Mouse (Mus musculus) hindbrain, embryonic 10.5 days (tissue): ENCODE results near the gene Lbh. TPM values are rescaled to one million over a fixed set of nuclear protein-coding genes. Genes with fewer than 3 reads are reported as not detected.

Experiments used
- DNase-seq: peaks from one replicate; pipeline ENCODE4 v3.0.0-alpha.2; 2017; ENCODE audit warnings: low spot score
- H3K27ac ChIP-seq: fragments of 300-500 bp; sonication (generic); 2 replicates; pipeline ENCODE4 v1.5.1; 2016; ENCODE audit warnings: mild to moderate bottlenecking, moderate library complexity
- H3K27me3 ChIP-seq: fragments of 300-500 bp; sonication (generic); 2 replicates; pipeline ENCODE4 v1.6.1; 2016; ENCODE audit warnings: mild to moderate bottlenecking; ENCODE audit not compliant: poor library complexity, insufficient read depth, severe bottlenecking
- H3K36me3 ChIP-seq: fragments of 300-500 bp; sonication (generic); 2 replicates; pipeline ENCODE4 v1.6.1; 2016; ENCODE audit warnings: mild to moderate bottlenecking, moderate library complexity
- H3K4me1 ChIP-seq: fragments of 300-500 bp; sonication (generic); replicated peaks from 2 replicates; pipeline ENCODE4 v1.6.1; 2016; ENCODE audit warnings: mild to moderate bottlenecking
- H3K4me3 ChIP-seq: fragments of 300-500 bp; sonication (generic); 2 replicates; pipeline ENCODE4 v1.5.1; 2016; ENCODE audit warnings: mild to moderate bottlenecking, moderate library complexity
- H3K9me3 ChIP-seq: fragments of 300-500 bp; sonication (generic); 2 replicates; pipeline ENCODE4 v1.6.1; 2016; ENCODE audit warnings: mild to moderate bottlenecking, moderate library complexity
- WGBS: fragments of 180-500 bp; shearing (Covaris S2); methylation state at CpG from one replicate; pipeline ENCODE4 v1.1.7; 2016; 5-methylcytosine and 5-hydroxymethylcytosine counted together
- polyA plus RNA-seq: library from polyadenylated mRNA; unstranded; fragments of >200 nt; fragmentation: Nextera tagmentation; extraction: Ambion mirVana; gene quantifications from 2 replicates; pipeline ENCODE4 v1.2.1, GENCODE M21; 2016

Lbh gene
- polyA plus RNA-seq, 1 experiment from 2014 or later: 2.6 TPM

DNA sequence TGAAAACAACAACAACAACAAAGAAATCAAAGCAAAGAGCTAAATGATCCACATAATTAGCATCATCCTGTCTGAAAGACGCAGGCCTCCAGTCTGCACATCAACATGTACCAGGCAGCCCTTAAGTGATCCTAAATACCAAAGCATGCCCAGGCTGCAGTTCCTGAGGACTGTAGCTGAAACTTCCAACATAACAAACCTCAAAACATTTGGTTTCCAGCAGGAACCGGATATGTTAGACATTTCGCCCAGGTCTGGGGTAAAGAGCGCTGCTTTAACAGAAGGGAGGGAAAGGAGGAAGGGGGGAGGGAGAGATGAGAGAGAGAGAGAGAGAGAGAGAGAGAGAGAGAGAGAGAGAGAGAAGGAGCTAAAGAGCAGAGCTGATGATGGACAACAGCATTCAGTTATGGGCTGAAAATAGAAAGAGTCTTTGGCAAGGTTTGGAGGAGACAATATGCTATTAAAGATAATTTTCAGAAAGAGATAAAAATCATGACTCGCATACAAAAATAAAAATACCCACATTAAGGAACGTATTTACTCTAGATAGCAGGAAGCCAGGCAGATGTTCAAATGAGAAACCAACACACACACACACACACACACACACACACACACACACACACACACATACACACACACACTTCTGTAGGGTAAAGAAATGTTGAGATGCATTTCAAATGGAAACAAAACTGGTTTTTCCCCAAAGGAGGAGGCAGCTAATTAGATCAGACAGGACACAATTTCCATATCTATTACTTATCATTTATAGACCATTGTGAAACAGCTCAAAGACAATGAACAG is 49.5 kb downstream of the Lbh start:
- no peaks in the 10 kb centered on the region for H3K9me3 ChIP-seq
- no peak for DNase-seq
- no peaks in the 10 kb centered on the region for H3K36me3 ChIP-seq
- peaks cover 13% of the 10 kb centered on the region; the same call in 1 of the 2 replicates for H3K4me1 ChIP-seq
- H3K4me3 ChIP-seq: no peak overlapping the region
- H3K27ac ChIP-seq: no peak overlapping the region
- 75% methylated on average over 6 of the region's 6 CpGs for WGBS
- no peaks in the 10 kb centered on the region for H3K27me3 ChIP-seq

DNA sequence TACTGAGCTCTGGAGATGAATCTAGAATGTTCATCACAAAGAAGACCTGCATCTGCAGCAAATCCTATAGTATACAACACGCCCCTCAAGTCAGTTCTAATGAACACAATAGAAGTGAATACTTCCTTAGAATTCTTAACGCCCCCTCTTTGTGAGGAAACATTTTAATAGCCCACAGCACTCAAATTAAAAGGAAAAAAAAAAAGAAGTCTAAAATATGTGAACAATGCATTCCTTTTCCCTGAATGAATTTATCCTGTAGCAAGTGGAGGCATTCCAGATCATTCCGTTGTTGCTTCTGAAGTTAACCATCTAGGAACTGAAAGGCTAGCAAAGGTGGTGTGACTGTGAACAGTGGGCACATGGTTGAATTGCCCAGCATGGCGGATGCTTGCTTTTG is 50.6 kb downstream of the Lbh start:
- no peaks in the 10 kb centered on the region for H3K36me3 ChIP-seq
- WGBS: 78% methylated on average over 4 of the region's 4 CpGs

DNA sequence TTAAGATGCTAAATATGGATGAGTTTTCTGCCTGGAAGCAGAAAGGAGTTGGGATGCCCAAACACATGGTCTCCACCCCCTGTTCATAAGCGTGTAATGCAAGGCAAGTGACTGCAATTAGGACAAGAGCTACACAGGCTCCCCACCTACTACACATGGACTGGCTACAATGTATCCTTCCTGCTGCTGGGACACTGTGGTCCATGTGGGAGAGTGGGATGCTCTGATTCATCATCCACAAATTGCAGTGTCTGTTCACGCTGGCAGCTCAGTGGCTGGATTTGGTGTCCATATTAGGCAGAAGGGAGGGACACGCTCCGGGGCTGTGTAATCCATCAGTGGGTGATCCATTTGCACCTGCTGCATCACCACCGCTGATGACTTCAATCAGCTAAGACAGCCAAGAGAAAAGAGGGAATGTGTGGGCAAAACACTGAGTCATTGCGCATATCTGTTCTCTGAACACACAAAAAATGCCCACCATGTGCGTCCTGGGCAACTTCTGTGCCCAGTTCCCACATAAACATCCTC is 52.6 kb downstream of the Lbh start:
- WGBS: 86% methylated on average over 7 of the region's 7 CpGs
- Histone ChIP-seq H3K27ac (no peak overlapping the region), H3K36me3 (no peaks in the 10 kb centered on the region), H3K27me3 (no peaks in the 10 kb centered on the region), H3K4me3 (no peak overlapping the region), H3K4me1 (0 out of 2 replicates have a peak, but pooled peaks cover 8% of the 10 kb centered on the region), H3K9me3 (no peaks in the 10 kb centered on the region)
- no peak for DNase-seq

More for the DNA sequence above, 50.6 kb downstream of the Lbh start:
- Histone ChIP-seq H3K27me3 (no peaks in the 10 kb centered on the region), H3K9me3 (no peaks in the 10 kb centered on the region), H3K4me3 (no peak overlapping the region), H3K27ac (no peak overlapping the region), H3K4me1 (peaks cover 13% of the 10 kb centered on the region; the same call in 1 of the 2 replicates)
- no peak for DNase-seq

DNA sequence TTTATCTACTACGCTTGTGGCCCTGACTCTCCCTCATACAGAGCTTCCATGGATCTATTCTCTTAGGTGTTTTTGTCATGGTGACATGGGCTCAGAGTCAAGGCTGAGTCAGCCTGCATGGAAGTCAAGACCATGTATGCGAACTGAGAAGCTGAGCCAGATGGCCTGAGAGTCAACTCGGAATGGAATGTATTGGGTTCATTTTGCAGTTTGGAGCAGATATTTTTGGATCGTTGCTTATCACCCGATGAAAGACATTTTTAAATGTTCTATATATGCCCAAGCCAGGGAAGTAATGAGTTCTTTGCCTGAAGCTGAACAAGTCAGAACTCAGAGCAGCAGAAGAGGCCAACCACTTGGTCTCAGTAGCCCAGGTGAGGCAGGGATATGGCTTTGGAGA is 54.9 kb downstream of the Lbh start:
- H3K36me3 ChIP-seq: no peaks in the 10 kb centered on the region
- no peaks in the 10 kb centered on the region for H3K4me1 ChIP-seq
- no peak for DNase-seq
- no peak overlapping the region for H3K4me3 ChIP-seq
- H3K27me3 ChIP-seq: no peaks in the 10 kb centered on the region
- H3K27ac ChIP-seq: no peak overlapping the region
- H3K9me3 ChIP-seq: no peaks in the 10 kb centered on the region
- WGBS: 95% methylated on average over 5 of the region's 5 CpGs

DNA sequence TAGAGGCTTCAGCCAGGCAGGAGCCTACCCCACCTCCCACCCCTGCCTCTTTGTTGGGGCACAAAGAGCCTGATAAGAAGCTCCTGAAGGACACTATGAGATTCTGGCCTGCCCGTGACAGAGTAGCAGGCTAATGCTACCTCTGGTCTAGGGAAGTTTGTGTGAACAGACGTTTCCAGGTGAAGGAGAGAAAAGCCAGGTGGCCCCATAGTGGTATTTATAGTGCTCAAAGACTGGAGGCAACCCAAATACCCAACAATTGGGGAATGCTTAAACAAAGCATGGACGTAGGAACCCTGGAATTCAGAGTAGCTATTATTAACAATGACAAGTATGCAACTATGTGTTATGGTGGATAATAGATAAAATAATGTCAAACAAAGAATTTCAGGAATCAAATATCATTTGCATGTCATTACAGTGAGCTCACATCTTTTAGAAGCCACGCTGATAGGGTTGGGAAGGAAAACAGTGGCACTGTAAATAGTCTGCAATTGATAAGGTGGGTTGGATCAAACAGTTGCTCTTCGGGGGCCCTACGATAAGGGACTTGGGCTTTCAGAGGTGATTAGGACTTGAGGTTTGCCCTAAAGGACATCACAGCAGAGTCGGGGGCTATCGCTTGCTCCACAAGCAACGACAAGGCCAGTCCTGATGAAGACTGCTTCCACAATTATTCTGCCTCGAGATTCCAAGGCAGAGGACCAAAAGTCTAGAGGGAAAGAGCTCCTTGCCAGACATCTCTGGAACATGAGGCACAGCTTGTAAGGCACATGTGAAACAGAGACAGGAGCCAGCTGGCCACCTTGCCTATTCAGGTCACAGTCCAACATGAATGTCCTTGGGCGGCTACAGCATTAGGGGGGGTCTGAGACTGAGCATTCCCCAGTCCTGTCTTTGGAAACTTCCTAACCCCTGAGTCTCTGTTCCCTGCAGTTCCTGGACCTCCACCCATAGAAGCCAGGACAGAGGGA is 58.4 kb downstream of the Lbh start:
- Histone ChIP-seq H3K36me3 (no peaks in the 10 kb centered on the region), H3K9me3 (no peaks in the 10 kb centered on the region), H3K27ac (no peak overlapping the region), H3K4me1 (no peaks in the 10 kb centered on the region), H3K4me3 (no peak overlapping the region), H3K27me3 (no peaks in the 10 kb centered on the region)
- DNase-seq: no peak
- 87% methylated on average over 11 of the region's 11 CpGs for WGBS

DNA sequence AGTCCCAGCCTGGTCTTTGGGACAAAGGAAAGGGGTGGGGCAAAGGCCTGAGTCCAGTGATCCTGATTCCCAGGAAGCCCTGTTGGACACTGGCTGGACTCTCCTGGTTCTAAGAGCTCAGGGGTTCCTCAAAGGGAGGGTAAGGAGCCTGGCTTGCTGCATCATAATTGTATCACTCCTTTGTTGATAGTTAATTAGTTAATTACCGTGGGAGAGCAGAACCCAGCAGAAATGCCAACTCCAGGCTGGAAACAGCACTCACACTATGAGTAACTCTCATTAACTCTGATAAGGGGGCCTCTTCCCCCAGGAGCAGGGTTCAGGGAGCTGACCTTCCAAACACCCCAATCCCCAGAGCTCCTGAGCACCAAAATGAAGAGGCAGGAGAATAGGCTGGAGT is 59.5 kb downstream of the Lbh start:
- H3K4me3 ChIP-seq: no peak overlapping the region
- 89% methylated on average over 1 of the region's 1 CpGs for WGBS
- DNase-seq: no peak
- no peaks in the 10 kb centered on the region for H3K9me3 ChIP-seq
- H3K4me1 ChIP-seq: no peaks in the 10 kb centered on the region
- H3K36me3 ChIP-seq: no peaks in the 10 kb centered on the region
- no peak overlapping the region for H3K27ac ChIP-seq
- H3K27me3 ChIP-seq: no peaks in the 10 kb centered on the region

DNA sequence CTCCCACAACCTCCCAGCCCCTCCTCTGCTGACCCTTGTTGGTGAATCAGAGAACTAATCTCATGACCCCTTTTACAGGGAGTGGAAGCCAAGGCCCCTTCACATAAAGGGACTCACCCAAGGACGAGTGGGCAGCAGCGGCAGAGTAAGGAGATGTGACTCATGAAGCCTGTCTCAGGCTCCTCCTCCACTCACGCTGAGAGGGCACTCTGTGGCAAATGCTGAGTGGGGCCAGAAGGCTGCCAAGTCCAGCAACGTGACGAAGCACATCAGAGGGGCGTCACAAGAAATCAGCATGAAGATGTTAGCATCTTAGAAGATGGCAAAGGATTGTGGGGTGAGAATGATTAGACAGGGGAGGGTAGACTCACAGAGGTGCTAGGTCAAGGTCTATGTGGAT is 64.1 kb downstream of the Lbh start:
- DNase-seq: no peak
- H3K9me3 ChIP-seq: no peaks in the 10 kb centered on the region
- H3K4me3 ChIP-seq: no peak overlapping the region
- 85% methylated on average over 6 of the region's 6 CpGs for WGBS
- H3K4me1 ChIP-seq: no peaks in the 10 kb centered on the region
- H3K27me3 ChIP-seq: no peaks in the 10 kb centered on the region
- no peaks in the 10 kb centered on the region for H3K36me3 ChIP-seq
- H3K27ac ChIP-seq: no peak overlapping the region

DNA sequence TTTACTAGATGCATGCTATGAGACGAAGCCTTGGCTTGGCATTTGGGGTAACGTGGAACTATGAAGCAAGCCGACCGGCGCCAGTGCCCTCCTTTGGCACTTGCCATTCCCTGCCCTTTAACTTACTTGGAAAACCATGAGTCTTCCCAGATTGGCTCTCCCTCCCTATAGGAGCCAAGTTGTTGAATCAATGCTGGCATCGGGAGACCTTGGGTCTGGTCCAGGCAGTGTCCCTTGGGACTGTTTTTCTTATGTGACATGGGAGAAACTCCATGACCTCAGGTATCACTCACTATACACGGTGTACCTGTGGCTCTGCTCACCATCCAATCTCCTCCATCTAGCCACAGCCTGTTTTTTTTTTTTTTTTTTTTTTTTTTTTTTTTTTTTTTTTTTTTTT is 65.4 kb downstream of the Lbh start:
- no peak for DNase-seq
- no peaks in the 10 kb centered on the region for H3K36me3 ChIP-seq
- 90% methylated on average over 7 of the region's 7 CpGs for WGBS
- H3K4me3 ChIP-seq: no peak overlapping the region
- H3K27me3 ChIP-seq: no peaks in the 10 kb centered on the region
- no peak overlapping the region for H3K27ac ChIP-seq
- no peaks in the 10 kb centered on the region for H3K9me3 ChIP-seq
- no peaks in the 10 kb centered on the region for H3K4me1 ChIP-seq

DNA sequence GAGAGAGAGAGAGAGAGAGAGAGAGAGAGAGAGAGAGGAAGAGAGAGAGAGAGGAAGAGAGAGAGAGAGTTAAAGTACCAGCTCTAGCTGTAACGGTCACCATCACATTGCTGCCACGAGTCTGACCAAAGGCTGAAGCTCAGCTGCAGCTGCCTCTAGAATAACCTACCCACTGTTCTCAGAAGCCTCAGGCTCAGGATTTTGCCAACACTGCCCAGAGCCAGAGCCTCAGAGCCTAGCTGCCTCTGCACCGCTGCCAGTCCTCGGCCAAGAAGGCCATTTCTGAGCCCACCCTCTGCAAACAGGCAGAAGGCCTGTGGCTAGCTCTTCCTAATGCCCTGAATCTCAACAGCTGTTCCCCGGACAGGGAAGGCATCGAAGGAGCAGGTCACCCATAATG is 70.9 kb downstream of the Lbh start:
- no peak for DNase-seq
- Histone ChIP-seq H3K9me3 (no peaks in the 10 kb centered on the region), H3K27ac (no peak overlapping the region), H3K36me3 (no peaks in the 10 kb centered on the region), H3K27me3 (no peaks in the 10 kb centered on the region), H3K4me3 (no peak overlapping the region), H3K4me1 (peaks cover 15% of the 10 kb centered on the region)
- 84% methylated on average over 6 of the region's 6 CpGs for WGBS

Other genes starting within 250 kb of the Lbh start
- 34.2 and 49.1 TPM in 2 replicates for gene Ypel5, start 81.9 kb upstream of the Lbh start, polyA plus RNA-seq
- gene Lclat1, start 189.7 kb downstream of the Lbh start, polyA plus RNA-seq: 9.8 and 10.5 TPM in 2 replicates